Mouse (Mus musculus) hindlimb bud, embryonic 11.5 days (tissue): ENCODE data around the gene 4930578G10Rik.
"Not testable (repeated sequence)": the region's sequence is repeated elsewhere in the genome, so short reads cannot be mapped to it uniquely, and the experiment has no call there.

Experiments used
- DNase-seq: peaks from one replicate; pipeline ENCODE4 v3.0.0-alpha.2; 2012; ENCODE audit warnings: low read depth, low spot score; ENCODE audit errors: extremely low spot score

The 4930578G10Rik gene

GRCm38 (mm10) chr4:42735245-42735644 lies at the start of gene 4930578G10Rik:
TSS of gene 4930578G10Rik (plus strand) at chr4:42735545.
- DNase-seq = not testable (repeated sequence)

- DNase-seq = not testable (repeated sequence)
Observed at GRCm38 (mm10) chr4:42756477-42756876, 21.1 kb downstream of the 4930578G10Rik start, which contains the start of gene Ccl19. TSS of gene Ccl19 (minus strand) at chr4:42756577.

GRCm38 (mm10) chr4:42773893-42774292 lies 38.5 kb downstream of the 4930578G10Rik start, which contains the start of gene Ccl21a:
TSS of gene Ccl21a (minus strand) at chr4:42773993.
- not testable (repeated sequence) for DNase-seq

GRCm38 (mm10) chr4:42853788-42854187 lies 118.4 kb downstream of the 4930578G10Rik start, which contains the start of gene Fam205a1:
TSS of gene Fam205a1 (minus strand) at chr4:42853888.
- DNase-seq = not testable (repeated sequence)

- DNase-seq = not testable (repeated sequence)
Observed at GRCm38 (mm10) chr4:42856671-42857070, 121.3 kb downstream of the 4930578G10Rik start, which contains the start of gene Gm12394. TSS of gene Gm12394 (minus strand) at chr4:42856771.

- DNase-seq = not testable (repeated sequence)
Observed at GRCm38 (mm10) chr4:42860483-42860882, 125.1 kb downstream of the 4930578G10Rik start.

- not testable (repeated sequence) for DNase-seq
Observed at GRCm38 (mm10) chr4:42863487-42863886, 128.1 kb downstream of the 4930578G10Rik start.

GRCm38 (mm10) chr4:42867390-42867789 lies 132.0 kb downstream of the 4930578G10Rik start:
- no peak for DNase-seq

GRCm38 (mm10) chr4:42868193-42868592 lies 132.8 kb downstream of the 4930578G10Rik start:
- no peak for DNase-seq

- DNase-seq = no peak
Observed at GRCm38 (mm10) chr4:42870748-42871147, 135.4 kb downstream of the 4930578G10Rik start.

- no peak for DNase-seq
Observed at GRCm38 (mm10) chr4:42872151-42872550, 136.8 kb downstream of the 4930578G10Rik start.

GRCm38 (mm10) chr4:42872746-42873435 lies 137.5 kb downstream of the 4930578G10Rik start:
- DNase-seq = no peak

GRCm38 (mm10) chr4:42874134-42874533 lies 138.8 kb downstream of the 4930578G10Rik start, which contains the start of gene Fam205c:
TSS of gene Fam205c (minus strand) at chr4:42874234.
- DNase-seq = no peak

GRCm38 (mm10) chr4:42876586-42877291 lies 141.4 kb downstream of the 4930578G10Rik start:
- peak; percentile 35 for DNase-seq

GRCm38 (mm10) chr4:42877657-42878056 lies 142.3 kb downstream of the 4930578G10Rik start:
- no peak for DNase-seq

GRCm38 (mm10) chr4:42879829-42880676 lies 144.7 kb downstream of the 4930578G10Rik start:
- DNase-seq = no peak

- no peak for DNase-seq
Observed at GRCm38 (mm10) chr4:42880677-42880948, 145.3 kb downstream of the 4930578G10Rik start.

- no peak for DNase-seq
Observed at GRCm38 (mm10) chr4:42886926-42887325, 151.6 kb downstream of the 4930578G10Rik start.

GRCm38 (mm10) chr4:42888806-42889205 lies 153.5 kb downstream of the 4930578G10Rik start:
- DNase-seq = no peak

GRCm38 (mm10) chr4:42891176-42891575 lies 155.8 kb downstream of the 4930578G10Rik start:
- DNase-seq = no peak

GRCm38 (mm10) chr4:42895118-42895517 lies 159.8 kb downstream of the 4930578G10Rik start:
- no peak for DNase-seq
